Mouse (Mus musculus) NIH3T3 (cell line): ENCODE data around the gene Mmp20.

Source experiments
- DNase-seq: peaks from one replicate; pipeline ENCODE4 v3.0.0-alpha.2; 2012; ENCODE audit warnings: low read depth

Mmp20 gene

GRCm38 (mm10) chr9:7691790-7692189 is 63.8 kb downstream of the Mmp20 start, which contains the start of gene Mmp7:
Mmp7 (plus strand) TSS chr9:7692090.
- no peak for DNase-seq

- DNase-seq = no peak
Observed at GRCm38 (mm10) chr9:7693961-7694360, 65.9 kb downstream of the Mmp20 start.

- DNase-seq = peak; percentile 40
Observed at GRCm38 (mm10) chr9:7695646-7696045, 67.6 kb downstream of the Mmp20 start.

- DNase-seq = no peak
Observed at GRCm38 (mm10) chr9:7708698-7709097, 80.7 kb downstream of the Mmp20 start.

- no peak for DNase-seq
Observed at GRCm38 (mm10) chr9:7711196-7711595, 83.2 kb downstream of the Mmp20 start.

GRCm38 (mm10) chr9:7714062-7714907 is 86.3 kb downstream of the Mmp20 start:
- peak; percentile 77 for DNase-seq

- DNase-seq = no peak
Observed at GRCm38 (mm10) chr9:7714908-7715175, 86.8 kb downstream of the Mmp20 start.

- DNase-seq = no peak
Observed at GRCm38 (mm10) chr9:7721543-7721942, 93.5 kb downstream of the Mmp20 start.
